ENCODE assay signal across 10 mouse cellular contexts in genomic region chr5:43516491-43516890, GRCm38 (mm10). TPM values are rescaled to one million over a fixed set of nuclear protein-coding genes. Genes with fewer than 3 reads are reported as not detected.
DNase-seq lines count a peak whose midpoint lies in the region; ATAC-seq and TF ChIP-seq lines count a peak whose summit lies in the region.
"Had no signal": no experiment of that assay in that cellular context is flagged by ENCODE, and none has a peak within 500 bp of the region (broad histone marks: within the 10 kb centered on the region; RNA-seq: fewer than 3 reads in every experiment).

No protein-coding gene starts in this region.

- H3K9me3 ChIP-seq in kidney, postnatal 0 days (replicated peaks; ENCODE audit: low read length) = no peaks in the 10 kb centered on the region
- no peaks in the 10 kb centered on the region for H3K9me3 ChIP-seq in heart, embryonic 10.5 days
- H3K9me3 ChIP-seq in intestine, embryonic 14.5 days (ENCODE audit: control insufficient read depth, low read length) = no peaks in the 10 kb centered on the region
- H3K9me3 ChIP-seq in midbrain, postnatal 0 days (ENCODE audit: low read length) = no peaks in the 10 kb centered on the region
- no peaks in the 10 kb centered on the region for H3K9me3 ChIP-seq in midbrain, embryonic 13.5 days
- H3K9me3 ChIP-seq: neural tube, embryonic 12.5 days had no signal

- peak overlapping the region; percentile 14; the same call in 1 of the 2 replicates for H3K27ac ChIP-seq in kidney, postnatal 0 days
- no peak overlapping the region for H3K27ac ChIP-seq in heart, embryonic 10.5 days
- peak overlapping the region; percentile 69 for H3K27ac ChIP-seq in intestine, embryonic 14.5 days (ENCODE audit: low read depth)
- H3K27ac ChIP-seq in midbrain, postnatal 0 days (ENCODE audit: low read depth, low read length) = no peak overlapping the region
- no peak overlapping the region for H3K27ac ChIP-seq in midbrain, embryonic 13.5 days
- H3K27ac ChIP-seq: neural tube, embryonic 12.5 days had no signal

- peak overlapping the region; percentile 29 for H3K4me3 ChIP-seq in kidney, postnatal 0 days (replicated peaks; ENCODE audit: low read depth, low read length)
- peak overlapping the region; percentile 32; the same call in 1 of the 2 replicates for H3K4me3 ChIP-seq in heart, embryonic 10.5 days
- peak overlapping the region; percentile 25; the same call in 1 of the 2 replicates for H3K4me3 ChIP-seq in intestine, embryonic 14.5 days (ENCODE audit: low read depth, low read length)
- H3K4me3 ChIP-seq in midbrain, postnatal 0 days (ENCODE audit: low read depth, low read length) = no peak overlapping the region
- H3K4me3 ChIP-seq in midbrain, embryonic 13.5 days (replicated peaks) = no peak overlapping the region
- H3K4me3 ChIP-seq: neural tube, embryonic 12.5 days had no signal

- no peaks in the 10 kb centered on the region for H3K27me3 ChIP-seq in kidney, postnatal 0 days (ENCODE audit: insufficient read depth, low read length)
- H3K27me3 ChIP-seq in heart, embryonic 10.5 days (ENCODE audit: insufficient read depth, poor library complexity, severe bottlenecking) = no peaks in the 10 kb centered on the region
- no peaks in the 10 kb centered on the region for H3K27me3 ChIP-seq in intestine, embryonic 14.5 days (replicated peaks; ENCODE audit: control insufficient read depth, insufficient read depth, low read length)
- H3K27me3 ChIP-seq in midbrain, postnatal 0 days (ENCODE audit: insufficient read depth, low read length) = no peaks in the 10 kb centered on the region
- no peaks in the 10 kb centered on the region for H3K27me3 ChIP-seq in midbrain, embryonic 13.5 days
- H3K27me3 ChIP-seq: neural tube, embryonic 12.5 days had no signal

- 22% methylated on average over 7 of the region's 7 CpGs for WGBS in kidney, postnatal 0 days
- WGBS in heart, embryonic 10.5 days = 37% methylated on average over 7 of the region's 7 CpGs
- WGBS in intestine, embryonic 14.5 days = 36% methylated on average over 7 of the region's 7 CpGs
- 72% methylated on average over 7 of the region's 7 CpGs for WGBS in midbrain, postnatal 0 days
- 86% methylated on average over 7 of the region's 7 CpGs for WGBS in midbrain, embryonic 13.5 days

- no peak for ATAC-seq in kidney, postnatal 0 days (replicated peaks; ENCODE audit: low FRiP score, low read depth)
- ATAC-seq in intestine, embryonic 14.5 days (replicated peaks; ENCODE audit: low FRiP score, low TSS enrichment, low read depth) = no peak
- ATAC-seq in midbrain, postnatal 0 days (ENCODE audit: low FRiP score) = no peak
- no peak for ATAC-seq in midbrain, embryonic 13.5 days
- ATAC-seq: activated CD4-positive, CD25-positive, alpha-beta regulatory T cell, adult 4 months had no signal

- H3K4me1 ChIP-seq in kidney, postnatal 0 days (replicated peaks; ENCODE audit: insufficient read depth, low read length) = peaks cover 9% of the 10 kb centered on the region
- H3K4me1 ChIP-seq in heart, embryonic 10.5 days = 0 out of 2 replicates have a peak, but pooled peaks cover 12% of the 10 kb centered on the region
- peaks cover 10% of the 10 kb centered on the region for H3K4me1 ChIP-seq in intestine, embryonic 14.5 days (replicated peaks; ENCODE audit: control insufficient read depth, insufficient read depth, low read length)
- H3K4me1 ChIP-seq in midbrain, postnatal 0 days (ENCODE audit: insufficient read depth, low read length) = no peaks in the 10 kb centered on the region
- H3K4me1 ChIP-seq in midbrain, embryonic 13.5 days (replicated peaks) = no peaks in the 10 kb centered on the region
- H3K4me1 ChIP-seq: neural tube, embryonic 12.5 days had no signal

- no peaks in the 10 kb centered on the region for H3K36me3 ChIP-seq in kidney, postnatal 0 days (ENCODE audit: insufficient read depth, low read length)
- H3K36me3 ChIP-seq in heart, embryonic 10.5 days = no peaks in the 10 kb centered on the region
- H3K36me3 ChIP-seq in intestine, embryonic 14.5 days (ENCODE audit: control insufficient read depth, insufficient read depth, low read length) = no peaks in the 10 kb centered on the region
- H3K36me3 ChIP-seq in midbrain, postnatal 0 days (ENCODE audit: insufficient read depth, low read length) = no peaks in the 10 kb centered on the region
- no peaks in the 10 kb centered on the region for H3K36me3 ChIP-seq in midbrain, embryonic 13.5 days
- H3K36me3 ChIP-seq: neural tube, embryonic 12.5 days had no signal

- TF ChIP-seq CTCF in kidney, postnatal 0 days (IDR thresholded peaks at IDR 0.05; ENCODE audit: low read depth) = no peak
- no peak for TF ChIP-seq CTCF in midbrain, postnatal 0 days (IDR thresholded peaks at IDR 0.05)

- H3K9ac ChIP-seq in kidney, postnatal 0 days (ENCODE audit: low read depth, low read length) = peak overlapping the region; percentile 43
- H3K9ac ChIP-seq in intestine, embryonic 14.5 days (ENCODE audit: low read length) = peak overlapping the region; percentile 8; the same call in 1 of the 2 replicates
- no peak overlapping the region for H3K9ac ChIP-seq in midbrain, postnatal 0 days (replicated peaks; ENCODE audit: low read length, poor library complexity, severe bottlenecking)
- no peak overlapping the region for H3K9ac ChIP-seq in midbrain, embryonic 13.5 days (replicated peaks)
- H3K9ac ChIP-seq: neural tube, embryonic 12.5 days had no signal

- peak overlapping the region; percentile 57 for H3K4me2 ChIP-seq in kidney, postnatal 0 days (ENCODE audit: low read length)
- H3K4me2 ChIP-seq in intestine, embryonic 14.5 days (ENCODE audit: low read length) = peak overlapping the region; percentile 44
- no peak overlapping the region for H3K4me2 ChIP-seq in midbrain, postnatal 0 days (ENCODE audit: low read depth, low read length, poor library complexity, severe bottlenecking)
- H3K4me2 ChIP-seq in midbrain, embryonic 13.5 days (replicated peaks) = no peak overlapping the region
- H3K4me2 ChIP-seq: neural tube, embryonic 12.5 days had no signal

- no peak for DNase-seq in kidney, postnatal 0 days (ENCODE audit: low spot score)
- DNase-seq in kidney, adult 18-20 months = no peak
- no peak for DNase-seq in heart, embryonic 10.5 days (ENCODE audit: low spot score)
- no peak for DNase-seq in intestine, embryonic 14.5 days (ENCODE audit: low spot score)
- peak; percentile 21 for DNase-seq in lung, postnatal 14 days
- DNase-seq in midbrain, postnatal 0 days (ENCODE audit: low spot score) = no peak
- no peak for DNase-seq in adipocyte (ENCODE audit: low spot score)

RNA-seq across cellular contexts. Expression of gene C1qtnf7, which starts 1.2 kb away (rescaled TPM):
- polyA plus RNA-seq in kidney, postnatal 0 days (2015; fragmentation: Nextera tagmentation; extraction: Ambion mirVana) = 14.8 and 15.6 TPM in 2 replicates
- 1.5 and 2.4 TPM in 2 replicates for polyA plus RNA-seq in heart, embryonic 10.5 days (2016; fragmentation: Nextera tagmentation; extraction: Ambion mirVana)
- polyA plus RNA-seq in intestine, embryonic 14.5 days (2014; fragmentation: Nextera tagmentation; extraction: Ambion mirVana) = 6.7 and 6.8 TPM in 2 replicates
- 1.0 and 1.2 TPM in 2 replicates for total RNA-seq in midbrain, postnatal 0 days (2014; rRNA removed)
- polyA plus RNA-seq in midbrain, postnatal 0 days (2015; fragmentation: Nextera tagmentation; extraction: Ambion mirVana) = 1.1 and 1.5 TPM in 2 replicates
- polyA plus RNA-seq in midbrain, embryonic 13.5 days (2015; fragmentation: Nextera tagmentation; extraction: Ambion mirVana) = 1.2 and 1.6 TPM in 2 replicates
- polyA plus RNA-seq: activated CD4-positive, CD25-positive, alpha-beta regulatory T cell, adult 4 months had no signal

Comparison
In these comparisons a context has a peak if more than half of its experiments do, and no peak if none do; other contexts are left out.
1. H3K27ac ChIP-seq: peak in kidney, postnatal 0 days (single experiment) and intestine, embryonic 14.5 days (single experiment); none in heart, embryonic 10.5 days (single experiment), midbrain, postnatal 0 days (single experiment) and midbrain, embryonic 13.5 days (single experiment).
2. H3K4me2 ChIP-seq: peak in kidney, postnatal 0 days (single experiment) and intestine, embryonic 14.5 days (single experiment); none in midbrain, postnatal 0 days (single experiment) and midbrain, embryonic 13.5 days (single experiment).
3. H3K4me3 ChIP-seq: peak in kidney, postnatal 0 days (single experiment), heart, embryonic 10.5 days (single experiment) and intestine, embryonic 14.5 days (single experiment); none in midbrain, postnatal 0 days (single experiment) and midbrain, embryonic 13.5 days (single experiment).
4. H3K9ac ChIP-seq: peak in kidney, postnatal 0 days (single experiment) and intestine, embryonic 14.5 days (single experiment); none in midbrain, postnatal 0 days (single experiment) and midbrain, embryonic 13.5 days (single experiment).